Mouse (Mus musculus): ENCODE data around the gene Aldob. TPM values are rescaled to one million over a fixed set of nuclear protein-coding genes. Genes with fewer than 3 reads are reported as not detected.
"Not testable (repeated sequence)": the region's sequence is repeated elsewhere in the genome, so short reads cannot be mapped to it uniquely, and the experiment has no call there.

Gene Aldob
- total RNA-seq, 2 experiments from 2014 or later, result 0.10 to 0.17 TPM

- DNase-seq, result no peak
- intact Hi-C loops (cut with DNase I), result no loop called here
These were observed 12.7 kb downstream of the Aldob start for GRCm38 (mm10) chr4:49536671-49537070.

- no peak for DNase-seq
- intact Hi-C loops (cut with DNase I), result no loop called here
These were observed 13.6 kb downstream of the Aldob start for GRCm38 (mm10) chr4:49535675-49536294.

- intact Hi-C loops (cut with DNase I), result no loop called here
- DNase-seq, result no peak
These were observed 14.3 kb downstream of the Aldob start for GRCm38 (mm10) chr4:49535036-49535435.

GRCm38 (mm10) chr4:49522576-49522975, 26.8 kb downstream of the Aldob start:
- DNase-seq, result peak; percentile 25 to 55
- intact Hi-C loops (cut with DNase I), result loop anchor here (5.0 kb wide), 1 partner anchor 105 kb away; no protein-coding TSS in a partner anchor

GRCm38 (mm10) chr4:49521346-49521745, 28.0 kb downstream of the Aldob start:
- intact Hi-C loops (cut with DNase I), result loop anchor here (5.0 kb wide), 1 partner anchor 106 kb away; no protein-coding TSS in a partner anchor
- DNase-seq, result no peak

- peak; percentile 88 to 92 for DNase-seq
- intact Hi-C loops (cut with DNase I), result loop anchor here (5.0 kb wide), 1 partner anchor 107 kb away; no protein-coding TSS in a partner anchor
These were observed 28.6 kb downstream of the Aldob start, which contains the start of the genes Mrpl50 and Zfp189 for GRCm38 (mm10) chr4:49520572-49521340. Gene Mrpl50, minus strand, starts transcription at chr4:49521093. Gene Zfp189, plus strand, starts transcription at chr4:49521176.

GRCm38 (mm10) chr4:49519476-49519875, 29.9 kb downstream of the Aldob start:
- DNase-seq, result no peak
- intact Hi-C loops (cut with DNase I), result no loop called here

GRCm38 (mm10) chr4:49514441-49514840, 34.9 kb downstream of the Aldob start:
- intact Hi-C loops (cut with DNase I), result no loop called here
- DNase-seq, result no peak

GRCm38 (mm10) chr4:49512636-49513035, 36.7 kb downstream of the Aldob start:
- intact Hi-C loops (cut with DNase I), result no loop called here
- no peak for DNase-seq

- DNase-seq; intact Hi-C loops (cut with DNase I): not testable (repeated sequence)
These were observed 39.0 kb downstream of the Aldob start for GRCm38 (mm10) chr4:49510236-49510835.

GRCm38 (mm10) chr4:49509183-49509582, 40.2 kb downstream of the Aldob start:
- no peak for DNase-seq
- intact Hi-C loops (cut with DNase I), result no loop called here

- intact Hi-C loops (cut with DNase I), result no loop called here
- DNase-seq, result no peak
These were observed 43.0 kb downstream of the Aldob start, which contains the start of gene Baat for GRCm38 (mm10) chr4:49506386-49506785. Gene Baat, minus strand, starts transcription at chr4:49506557.

GRCm38 (mm10) chr4:49503563-49503962, 45.8 kb downstream of the Aldob start:
- no peak for DNase-seq
- intact Hi-C loops (cut with DNase I), result no loop called here

Other genes starting within 250 kb of the Aldob start
- gene Acnat2, start 141.4 kb downstream of the Aldob start, total RNA-seq (2021), result not detected
- gene Acnat1, start 75.6 kb downstream of the Aldob start, total RNA-seq (2021), result not detected
- gene Baat, start 43.0 kb downstream of the Aldob start, total RNA-seq (2021), result not detected
- 10 to 100 TPM; 38.8 to 39.1 TPM for gene Mrpl50, start 28.5 kb downstream of the Aldob start, total RNA-seq (2021)
- 1 to 10 TPM; 6.4 to 7.6 TPM for gene Zfp189, start 28.4 kb downstream of the Aldob start, total RNA-seq (2021)
- gene Tmem246, start 48.3 kb upstream of the Aldob start, total RNA-seq (2021), result 10 to 100 TPM; 40.4 to 43.5 TPM
- gene Rnf20, start 82.5 kb upstream of the Aldob start, total RNA-seq (2021), result 10 to 100 TPM; 36.9 to 37.1 TPM
- gene Ppp3r2, start 132.5 kb upstream of the Aldob start, total RNA-seq (2021), result not detected

All from heart, postnatal 14 days (tissue).